Mouse (Mus musculus): ENCODE data around the gene Kifc5b. TPM values are rescaled to one million over a fixed set of nuclear protein-coding genes. Genes with fewer than 3 reads are reported as not detected.

Kifc5b gene
- polyA plus RNA-seq, 1 experiment from 2014 or later = 0.94 TPM

DNA sequence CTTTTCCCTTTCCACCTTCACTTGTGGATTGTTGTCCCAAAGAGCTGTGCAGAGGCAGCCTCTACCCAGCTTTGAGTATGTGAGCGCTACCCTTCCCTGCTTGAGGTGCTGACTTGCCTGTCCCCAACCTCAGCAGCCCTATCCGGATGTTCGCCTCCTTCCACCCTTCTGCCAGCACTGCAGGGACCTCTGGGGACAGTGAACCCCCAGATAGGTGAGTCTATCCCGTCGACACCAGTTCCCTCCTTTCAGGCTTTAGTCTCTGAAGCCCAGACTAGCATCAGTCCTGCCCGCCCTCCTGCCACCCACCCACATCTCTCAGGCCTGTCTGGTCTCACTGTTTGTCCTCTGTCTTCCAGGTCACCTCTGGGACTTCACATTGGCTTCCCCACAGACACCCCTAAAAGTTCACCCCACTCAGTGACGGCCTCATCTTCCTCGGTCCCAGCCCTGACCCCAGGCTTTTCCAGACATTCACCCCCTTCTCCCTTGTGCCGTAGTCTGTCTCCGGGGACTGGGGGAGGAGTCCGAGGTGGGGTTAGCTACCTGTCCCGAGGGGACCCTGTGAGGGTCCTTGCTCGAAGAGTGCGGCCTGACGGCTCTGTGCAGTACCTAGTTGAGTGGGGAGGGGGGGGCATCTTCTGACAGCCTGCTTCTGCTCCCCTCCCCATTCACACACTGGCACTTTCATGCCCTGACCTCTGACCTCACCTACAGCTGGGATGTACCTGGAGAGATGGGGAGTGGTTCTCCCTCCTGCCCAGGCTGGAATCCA lies 20.2 kb downstream of the Kifc5b start:
- no peak for ATAC-seq
- Histone ChIP-seq H3K36me3 (ENCODE audit: control insufficient read depth, insufficient read depth) (peaks cover 28% of the 10 kb centered on the region; the same call in 1 of the 2 replicates), H3K9ac (ENCODE audit: low read depth, low read length) (no peak overlapping the region), H3K4me2 (replicated peaks; ENCODE audit: low read depth) (peak overlapping the region; percentile 93; the same call in 1 of the 2 replicates), H3K4me1 (replicated peaks; ENCODE audit: control insufficient read depth, insufficient read depth, low read length) (0 out of 2 replicates have a peak, but pooled peaks cover 6% of the 10 kb centered on the region), H3K27me3 (replicated peaks; ENCODE audit: control insufficient read depth, insufficient read depth, low read length) (no peaks in the 10 kb centered on the region), H3K4me3 (ENCODE audit: low read depth, low read length) (no peak overlapping the region), H3K27ac (ENCODE audit: low read depth, low read length) (no peak overlapping the region), H3K9me3 (ENCODE audit: control insufficient read depth) (no peaks in the 10 kb centered on the region)
- WGBS = 87% methylated on average over 15 of the region's 15 CpGs
- TF ChIP-seq CTCF (IDR thresholded peaks at IDR 0.05; ENCODE audit: low read depth) = no peak

- peaks cover 28% of the 10 kb centered on the region; the same call in 1 of the 2 replicates for H3K36me3 ChIP-seq (ENCODE audit: control insufficient read depth, insufficient read depth)
Observed at GRCm38 (mm10) chr17:26937883-26938695, 21.2 kb downstream of the Kifc5b start.

GRCm38 (mm10) chr17:26938731-26939130 lies 21.8 kb downstream of the Kifc5b start:
- Histone ChIP-seq H3K27me3 (replicated peaks; ENCODE audit: control insufficient read depth, insufficient read depth, low read length) (no peaks in the 10 kb centered on the region), H3K9me3 (ENCODE audit: control insufficient read depth) (no peaks in the 10 kb centered on the region), H3K36me3 (ENCODE audit: control insufficient read depth, insufficient read depth) (peaks cover 28% of the 10 kb centered on the region; the same call in 1 of the 2 replicates), H3K9ac (ENCODE audit: low read depth, low read length) (peak overlapping the region; percentile 72), H3K4me1 (replicated peaks; ENCODE audit: control insufficient read depth, insufficient read depth, low read length) (0 out of 2 replicates have a peak, but pooled peaks cover 4% of the 10 kb centered on the region), H3K27ac (ENCODE audit: low read depth, low read length) (peak overlapping the region; percentile 82), H3K4me2 (replicated peaks; ENCODE audit: low read depth) (peak overlapping the region; percentile 93), H3K4me3 (ENCODE audit: low read depth, low read length) (peak overlapping the region; percentile 61)
- WGBS = under 1% methylated on average over 22 of the region's 22 CpGs
- no peak for ATAC-seq
- no peak for TF ChIP-seq CTCF (IDR thresholded peaks at IDR 0.05; ENCODE audit: low read depth)

More at GRCm38 (mm10) chr17:26937883-26938695, 21.2 kb downstream of the Kifc5b start:
- Histone ChIP-seq H3K27ac (ENCODE audit: low read depth, low read length) (no peak overlapping the region), H3K4me1 (replicated peaks; ENCODE audit: control insufficient read depth, insufficient read depth, low read length) (0 out of 2 replicates have a peak, but pooled peaks cover 6% of the 10 kb centered on the region), H3K4me2 (replicated peaks; ENCODE audit: low read depth) (peak overlapping the region; percentile 93), H3K4me3 (ENCODE audit: low read depth, low read length) (peak overlapping the region; percentile 61), H3K27me3 (replicated peaks; ENCODE audit: control insufficient read depth, insufficient read depth, low read length) (no peaks in the 10 kb centered on the region), H3K9me3 (ENCODE audit: control insufficient read depth) (no peaks in the 10 kb centered on the region), H3K9ac (ENCODE audit: low read depth, low read length) (peak overlapping the region; percentile 72)
- no peak for ATAC-seq
- 29% methylated on average over 16 of the region's 16 CpGs for WGBS
- TF ChIP-seq CTCF (IDR thresholded peaks at IDR 0.05; ENCODE audit: low read depth) = no peak

GRCm38 (mm10) chr17:26939178-26939972 lies 22.5 kb downstream of the Kifc5b start, which contains the start of gene Cuta:
Gene Cuta, minus strand, starts transcription at chr17:26939569.
- Histone ChIP-seq H3K27me3 (replicated peaks; ENCODE audit: control insufficient read depth, insufficient read depth, low read length) (no peaks in the 10 kb centered on the region), H3K36me3 (ENCODE audit: control insufficient read depth, insufficient read depth) (peaks cover 28% of the 10 kb centered on the region; the same call in 1 of the 2 replicates), H3K4me2 (replicated peaks; ENCODE audit: low read depth) (peak within 1 kb of the TSS; percentile 93), H3K4me1 (replicated peaks; ENCODE audit: control insufficient read depth, insufficient read depth, low read length) (no peaks in the 10 kb centered on the region), H3K9me3 (ENCODE audit: control insufficient read depth) (no peaks in the 10 kb centered on the region), H3K9ac (ENCODE audit: low read depth, low read length) (peak within 1 kb of the TSS; percentile 72), H3K27ac (ENCODE audit: low read depth, low read length) (peak within 1 kb of the TSS; percentile 92), H3K4me3 (ENCODE audit: low read depth, low read length) (peak within 1 kb of the TSS; percentile 61)
- peak; percentile 96 for ATAC-seq
- TF ChIP-seq CTCF (IDR thresholded peaks at IDR 0.05; ENCODE audit: low read depth) = no peak
- WGBS = under 1% methylated on average over 70 of the region's 70 CpGs

DNA sequence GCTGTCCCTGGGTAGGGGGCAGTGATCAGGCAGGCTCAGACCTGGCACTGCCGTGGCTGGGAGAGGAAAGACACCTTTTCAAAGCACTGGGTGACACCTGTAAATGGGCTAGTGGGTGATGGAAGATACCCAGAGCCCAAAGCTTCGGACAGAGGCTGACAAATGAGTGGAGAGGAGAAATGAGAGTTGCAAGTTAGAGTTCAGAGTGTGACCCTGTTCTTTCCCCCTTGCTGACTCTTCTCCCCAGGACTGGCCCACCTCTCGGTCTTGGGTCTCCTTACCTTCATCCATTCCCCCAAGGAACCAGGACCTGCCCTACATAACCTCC lies 23.0 kb downstream of the Kifc5b start:
- WGBS = 5% methylated on average over 3 of the region's 3 CpGs

More for the DNA sequence above, 23.0 kb downstream of the Kifc5b start:
- Histone ChIP-seq H3K4me1 (replicated peaks; ENCODE audit: control insufficient read depth, insufficient read depth, low read length) (no peaks in the 10 kb centered on the region), H3K4me2 (replicated peaks; ENCODE audit: low read depth) (peak overlapping the region; percentile 93), H3K9ac (ENCODE audit: low read depth, low read length) (peak overlapping the region; percentile 70), H3K27ac (ENCODE audit: low read depth, low read length) (peak overlapping the region; percentile 92), H3K27me3 (replicated peaks; ENCODE audit: control insufficient read depth, insufficient read depth, low read length) (no peaks in the 10 kb centered on the region), H3K36me3 (ENCODE audit: control insufficient read depth, insufficient read depth) (peaks cover 23% of the 10 kb centered on the region; the same call in 1 of the 2 replicates), H3K9me3 (ENCODE audit: control insufficient read depth) (no peaks in the 10 kb centered on the region), H3K4me3 (ENCODE audit: low read depth, low read length) (peak overlapping the region; percentile 61)
- TF ChIP-seq CTCF (IDR thresholded peaks at IDR 0.05; ENCODE audit: low read depth) = 0 out of 2 replicates have a peak, but pooled peaks have one; percentile 10
- no peak; the same call in 1 of the 2 replicates for ATAC-seq
